Mouse (Mus musculus) lung, adult 18-20 months (tissue): ENCODE results near the gene Inpp5b.

ENCODE experiments used
- DNase-seq, 2 experiments: peaks; one replicate each; pipeline ENCODE4 v3.0.0; 2022; ENCODE audit warnings: mixed read lengths in 2 of 2

Gene Inpp5b

DNA sequence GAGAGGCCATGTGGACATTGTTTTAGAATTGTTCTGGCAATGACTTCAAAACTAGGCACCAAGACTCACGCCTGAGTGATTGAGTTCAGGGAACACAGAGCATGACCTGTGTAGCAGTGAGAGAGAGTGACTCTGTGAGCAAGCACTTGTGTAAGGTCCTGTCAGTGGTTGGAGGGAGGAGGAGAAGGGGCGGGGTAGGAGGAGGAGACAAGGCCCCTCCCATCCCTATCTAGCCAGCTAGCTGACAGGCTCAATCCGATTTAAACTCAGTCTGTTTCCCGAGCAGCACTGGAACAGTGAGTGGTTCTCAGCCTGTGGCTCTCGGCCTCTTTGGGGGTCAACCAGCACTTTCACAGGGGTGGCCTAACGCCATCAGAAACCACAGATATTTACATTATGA, 76.2 kb downstream of the Inpp5b start:
- DNase-seq, result peak; percentile 52 to 73

DNA sequence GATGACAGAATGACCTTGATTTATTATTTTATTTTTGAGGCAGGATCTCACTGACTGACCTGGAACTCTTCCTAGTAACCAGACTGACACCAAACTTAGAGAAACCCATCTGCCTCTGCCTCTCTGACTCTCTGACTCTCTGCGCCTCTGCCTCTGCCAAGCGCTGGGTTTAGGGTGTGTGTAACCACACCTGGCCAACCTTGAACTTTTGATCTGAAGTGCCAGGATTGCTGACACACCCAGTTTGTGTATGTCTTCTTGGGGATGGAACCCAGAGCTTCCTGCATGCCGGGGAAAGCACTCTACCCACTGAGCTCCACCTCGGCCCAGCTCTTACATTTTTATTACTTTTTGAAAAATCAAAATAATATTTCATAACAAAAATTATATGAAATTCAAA, 77.2 kb downstream of the Inpp5b start:
- DNase-seq, result no peak

DNA sequence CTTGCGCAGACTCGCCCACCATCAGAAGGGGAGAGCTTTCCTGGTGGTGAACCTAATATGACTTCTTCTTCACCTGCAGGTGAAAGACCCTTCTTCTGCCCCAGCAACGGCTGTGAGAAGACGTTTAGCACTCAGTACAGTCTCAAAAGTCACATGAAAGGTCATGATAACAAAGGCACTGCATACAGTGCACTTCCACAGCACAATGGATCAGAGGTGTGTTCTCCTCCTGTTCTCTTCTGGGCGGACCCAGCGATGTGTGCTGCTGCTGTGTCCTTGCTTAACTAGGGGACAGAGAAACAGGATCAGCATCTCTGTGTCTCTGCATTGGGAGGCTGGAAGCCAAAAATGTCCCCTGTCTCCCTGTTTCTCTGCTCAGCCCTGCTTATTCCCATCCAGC, 83.3 kb downstream of the Inpp5b start:
- no peak for DNase-seq

DNA sequence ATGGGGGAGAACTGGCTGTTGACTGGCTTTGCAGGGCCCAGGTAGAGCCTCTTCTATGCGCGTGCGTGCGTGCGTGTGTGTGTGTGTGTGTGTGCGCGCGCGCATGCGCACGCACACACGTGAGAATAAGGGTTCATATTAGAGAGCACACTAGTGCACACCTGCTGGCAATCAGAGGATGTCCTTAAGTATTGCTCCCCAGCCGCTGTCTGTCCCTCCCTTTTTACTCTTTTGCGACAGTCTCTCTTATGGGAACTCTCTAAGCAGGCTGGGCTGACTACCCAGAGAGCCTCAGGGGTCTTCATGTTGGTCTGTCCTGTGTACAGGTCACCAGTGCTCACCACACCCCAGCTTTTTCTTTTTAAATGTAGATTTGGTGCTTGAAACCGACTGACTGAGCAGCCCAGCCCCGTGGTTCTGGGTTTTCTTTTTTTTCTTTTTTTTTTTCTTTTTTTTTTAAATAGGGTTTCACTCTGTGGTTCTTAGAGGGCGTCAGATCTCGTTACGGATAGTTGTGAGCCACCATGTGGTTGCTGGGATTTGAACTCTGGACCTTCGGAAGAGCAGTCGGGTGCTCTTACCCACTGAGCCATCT, 83.8 kb downstream of the Inpp5b start:
- DNase-seq, result no peak

DNA sequence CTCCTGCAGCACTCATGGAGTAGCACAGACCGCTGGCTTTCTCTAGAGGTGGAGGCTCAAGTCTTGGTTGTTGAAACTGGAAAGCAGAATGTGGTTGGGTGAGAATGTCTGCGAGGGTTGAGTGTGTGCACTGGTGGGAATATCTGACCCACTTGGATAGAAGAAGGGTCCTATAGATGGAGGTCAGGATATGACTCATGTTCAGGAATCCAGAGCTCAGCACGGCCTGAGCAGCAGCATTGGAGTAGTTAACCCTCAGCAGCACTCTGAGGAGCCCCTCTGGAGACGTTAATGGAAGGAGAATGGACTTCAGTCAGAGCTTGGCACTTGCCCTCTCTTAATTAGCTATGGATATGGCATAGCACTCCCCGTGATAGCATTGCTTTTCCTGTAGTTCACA, 88.0 kb downstream of the Inpp5b start:
- no peak for DNase-seq

DNA sequence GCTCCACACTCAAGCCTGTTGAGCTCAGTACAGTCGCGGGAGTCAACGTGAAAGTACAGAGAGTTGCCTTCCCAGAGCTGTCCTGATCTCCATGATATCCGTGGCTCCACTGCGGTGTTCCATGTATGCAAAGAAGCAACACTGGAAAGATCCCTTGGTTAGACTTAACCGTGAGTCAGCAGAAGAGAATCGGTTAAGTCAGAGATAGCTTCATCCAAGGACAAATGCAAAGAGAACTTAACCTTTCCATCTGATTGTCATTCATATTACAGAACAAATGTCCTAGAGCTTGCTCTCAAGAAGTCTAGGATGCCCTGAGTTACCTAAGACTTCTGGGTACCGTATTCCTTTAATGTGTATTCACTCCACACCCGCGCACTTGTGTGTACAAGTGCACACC, 91.1 kb downstream of the Inpp5b start:
- no peak for DNase-seq

DNA sequence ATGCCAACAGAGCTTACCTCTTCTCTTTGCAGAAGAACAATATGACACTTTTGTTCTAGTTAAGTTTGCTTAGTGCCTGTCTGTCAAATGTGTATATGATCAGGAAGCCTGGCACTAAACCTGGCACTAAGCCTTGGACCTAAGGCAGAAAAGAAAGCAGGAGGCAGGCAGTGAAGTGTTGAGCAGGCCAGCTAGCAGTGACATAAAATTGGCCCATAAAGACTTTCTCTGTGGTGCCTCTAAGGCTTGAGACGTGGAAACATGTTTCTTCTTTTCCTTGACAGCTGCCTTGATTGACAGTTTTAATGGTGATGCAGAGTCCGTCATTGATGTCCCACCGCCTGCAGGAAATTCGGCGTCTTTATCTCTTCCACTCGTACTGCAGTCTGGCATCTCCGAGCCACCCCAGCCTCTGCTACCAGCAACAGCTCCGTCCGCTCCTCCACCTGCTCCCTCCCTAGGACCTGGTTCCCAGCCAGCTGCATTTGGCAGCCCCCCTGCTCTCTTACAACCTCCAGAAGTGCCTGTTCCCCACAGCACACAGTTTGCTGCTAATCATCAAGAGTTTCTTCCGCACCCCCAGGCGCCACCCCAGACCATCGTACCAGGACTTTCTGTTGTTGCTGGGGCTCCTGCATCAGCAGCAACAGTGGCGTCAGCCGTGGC, 96.5 kb downstream of the Inpp5b start:
- no peak for DNase-seq

DNA sequence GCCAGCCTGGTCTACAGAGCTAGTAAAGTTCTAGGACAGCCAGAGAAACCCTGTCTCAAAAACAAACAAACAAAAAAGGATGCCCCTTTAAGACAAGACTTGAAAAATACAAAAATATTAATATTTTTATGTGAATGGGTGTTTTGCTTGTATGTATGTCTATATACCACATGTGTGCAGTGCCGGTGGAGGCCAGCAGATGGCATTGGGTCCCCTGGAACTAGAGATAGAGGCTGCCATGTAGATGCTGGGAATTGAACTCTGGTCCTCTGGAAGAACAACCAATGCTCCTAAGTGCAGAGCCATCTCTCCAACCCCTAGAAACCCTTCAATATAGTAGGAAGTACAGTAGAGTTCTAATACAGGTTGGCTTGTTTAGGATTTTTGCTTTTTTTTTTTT, 99.3 kb downstream of the Inpp5b start:
- no peak for DNase-seq

DNA sequence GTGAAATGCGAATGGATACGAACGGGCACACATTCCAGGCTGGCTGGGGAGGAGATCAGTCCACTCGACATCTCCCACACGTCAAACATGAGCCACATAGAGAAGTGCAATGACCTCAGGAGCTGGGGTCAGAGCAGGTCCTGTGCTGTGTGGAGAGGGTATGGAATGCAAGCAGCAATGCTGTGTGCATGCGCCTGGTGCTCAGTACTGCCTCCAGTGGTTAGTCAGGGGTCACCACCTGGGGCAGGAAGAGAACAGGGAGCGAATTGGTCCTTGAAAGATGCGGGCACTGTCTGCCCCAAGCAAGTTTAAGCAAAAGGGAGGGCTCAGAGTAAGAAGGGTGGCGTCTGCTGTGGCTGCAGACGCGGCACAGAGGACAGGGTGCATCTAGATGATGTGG, 101.8 kb downstream of the Inpp5b start:
- DNase-seq, result peak; percentile 15 to 19

DNA sequence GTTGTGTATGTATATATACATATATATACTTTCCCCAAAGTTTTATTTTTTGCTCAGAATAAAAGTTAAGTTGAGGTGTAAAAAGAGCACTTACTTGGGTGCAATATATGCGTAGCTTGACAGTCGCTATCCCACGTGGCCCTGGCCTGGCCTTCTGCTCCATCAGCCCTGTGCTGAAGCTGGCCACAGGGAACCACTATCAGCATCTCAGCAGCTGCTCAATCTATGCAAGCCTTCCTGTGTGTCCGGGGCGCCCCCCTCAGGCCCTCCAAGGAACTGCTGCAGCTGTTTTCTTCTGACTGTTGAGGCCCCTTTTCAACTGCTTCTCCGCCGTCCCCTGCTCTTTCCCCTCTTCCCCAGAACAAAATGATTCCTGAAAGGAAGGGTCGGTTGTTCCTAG, 105.9 kb downstream of the Inpp5b start:
- DNase-seq, result peak; percentile 75 to 78

DNA sequence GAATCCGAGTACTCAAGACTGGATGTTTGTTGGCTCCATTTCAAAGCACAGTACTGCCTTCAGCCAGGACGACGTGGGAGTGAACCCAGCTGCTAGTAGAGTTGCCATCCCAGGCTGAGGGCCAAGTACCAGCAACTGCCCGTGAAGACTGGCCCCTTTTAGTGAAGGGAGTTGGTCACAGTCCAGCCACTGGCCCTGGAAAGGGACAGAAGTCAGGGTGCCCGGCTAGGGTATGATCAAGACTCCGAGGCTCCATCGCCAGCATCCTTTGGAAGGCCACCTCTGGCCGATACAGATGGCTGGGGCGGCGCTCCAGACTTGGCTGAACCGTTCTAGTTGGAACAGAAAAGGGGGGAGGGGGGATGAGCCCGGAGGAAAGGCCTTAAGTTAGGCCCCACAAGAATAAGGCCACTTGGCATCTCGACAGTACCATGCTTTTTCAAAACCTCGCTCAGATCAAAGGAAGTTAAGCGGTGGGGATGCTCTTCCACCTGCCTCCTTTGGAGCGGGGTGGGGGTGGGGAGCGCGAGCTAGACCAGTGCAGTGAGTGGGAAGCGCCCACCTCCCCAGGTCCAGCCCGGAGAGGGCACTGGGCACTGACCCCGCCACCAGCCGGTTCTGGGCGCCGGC, 108.1 kb downstream of the Inpp5b start:
- DNase-seq, result peak; percentile 37 to 47

DNA sequence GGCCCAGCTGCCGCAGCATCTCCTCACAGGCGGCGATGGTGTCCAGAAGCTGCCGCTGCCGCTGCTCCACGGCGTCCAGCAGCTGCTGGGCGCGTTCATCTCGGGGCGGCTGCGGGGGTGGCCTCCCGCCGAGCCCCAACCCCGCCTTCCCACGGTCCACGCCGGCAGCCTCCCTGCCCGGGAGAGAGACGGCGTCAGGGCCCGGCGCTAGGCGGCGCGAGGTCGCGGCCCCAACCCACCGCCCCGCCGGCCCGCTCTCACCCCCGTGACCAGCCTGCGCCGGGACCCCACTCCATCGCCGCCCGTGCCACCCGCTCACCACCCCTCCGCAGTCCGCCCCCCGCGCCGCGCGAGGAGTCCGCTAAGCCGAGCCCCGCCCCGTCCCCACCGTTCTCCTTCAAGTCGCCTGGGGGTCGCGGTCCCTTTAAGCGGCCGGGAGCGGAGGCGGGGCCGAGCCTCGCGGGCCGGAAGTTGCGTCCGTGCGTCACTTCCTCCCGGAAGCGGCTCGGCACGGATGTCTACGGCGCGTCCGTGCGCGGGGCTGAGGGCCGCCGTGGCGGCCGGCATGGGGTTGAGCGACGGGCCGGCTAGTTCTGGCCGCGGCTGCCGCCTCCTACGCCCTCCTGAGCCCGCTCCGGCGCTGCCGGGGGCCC, 108.7 kb downstream of the Inpp5b start, which contains the start of gene Yrdc:
Yrdc (plus strand) TSS at position 419 of the 653 bp plus-strand sequence.
- peak; percentile 93 to 95 for DNase-seq
